In the genomic region with DNA sequence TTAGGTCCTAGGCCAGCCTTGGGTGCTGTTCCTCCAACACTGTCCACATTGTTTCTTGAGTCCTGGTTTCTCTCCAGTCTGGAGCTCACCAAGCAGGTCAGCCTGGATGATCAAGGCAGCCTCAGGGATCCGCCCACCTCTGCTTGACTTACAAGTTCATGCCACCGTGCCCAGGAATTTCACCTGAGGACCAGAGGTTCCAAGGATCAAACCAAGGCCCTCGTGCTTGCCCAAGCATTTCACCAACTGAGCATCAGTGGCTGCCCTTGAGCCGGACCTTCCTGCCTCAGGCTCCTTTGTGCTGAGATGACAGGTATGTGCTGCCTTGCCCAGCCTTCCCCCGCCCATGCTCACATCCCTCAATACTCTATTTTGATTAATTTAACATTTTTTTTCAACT, we compare ENCODE assay signal across 21 mouse cellular contexts. TPM values are rescaled to one million over a fixed set of nuclear protein-coding genes. Genes with fewer than 3 reads are reported as not detected.
DNase-seq lines count a peak whose midpoint lies in the region; ATAC-seq and TF ChIP-seq lines count a peak whose summit lies in the region.
"Had no signal": no experiment of that assay in that cellular context is flagged by ENCODE, and none has a peak within 500 bp of the region (broad histone marks: within the 10 kb centered on the region; RNA-seq: fewer than 3 reads in every experiment).

No protein-coding gene starts in this region.

- H3K9me3 ChIP-seq in kidney, embryonic 16.5 days (ENCODE audit: low read length): no peaks in the 10 kb centered on the region
- no peaks in the 10 kb centered on the region for H3K9me3 ChIP-seq in ES-E14 (ENCODE audit: control insufficient read depth, insufficient read depth, low read depth, low read length)
- H3K9me3 ChIP-seq: embryonic facial prominence, embryonic 13.5 days; hindbrain, embryonic 13.5 days had no signal

- no peaks in the 10 kb centered on the region for H3K36me3 ChIP-seq in kidney, adult 2 months (ENCODE audit: control insufficient read depth, insufficient read depth, low read length)
- H3K36me3 ChIP-seq in kidney, embryonic 16.5 days (ENCODE audit: insufficient read depth, low read length): no peaks in the 10 kb centered on the region
- peaks cover 7% of the 10 kb centered on the region; the same call in 1 of the 2 replicates for H3K36me3 ChIP-seq in ES-E14 (ENCODE audit: control insufficient read depth, insufficient read depth, low read length, poor library complexity, severe bottlenecking)
- H3K36me3 ChIP-seq: heart, embryonic 10.5 days; hindbrain, embryonic 13.5 days had no signal

- peak; percentile 92 for DNase-seq in kidney, adult 2 months
- DNase-seq in ES-E14 (ENCODE audit: low read depth, low spot score): no peak
- peak; percentile 79 to 83 for DNase-seq in kidney, adult 8-10 months
- DNase-seq in kidney, postnatal 25 days: peak; percentile 71 to 87
- no peak for DNase-seq in heart, postnatal 36 days
- DNase-seq: adrenal gland, adult 8-10 months; adrenal gland, postnatal 36 days; cerebellum, adult 8-10 months; cerebellum, postnatal 36 days; gastrocnemius, adult 2 months; gastrocnemius, postnatal 25 days; heart, adult 18-20 months; heart, postnatal 10 days had no signal

- H3K4me3 ChIP-seq in kidney, adult 2 months (ENCODE audit: insufficient read depth, low read depth, low read length): no peak overlapping the region
- no peak overlapping the region for H3K4me3 ChIP-seq in kidney, embryonic 16.5 days (ENCODE audit: low read length)
- no peak overlapping the region for H3K4me3 ChIP-seq in ES-E14 (ENCODE audit: insufficient read depth in 1 of 2, low read depth in 1 of 2, low read length in 2 of 2, poor library complexity in 1 of 2, severe bottlenecking in 1 of 2)
- H3K4me3 ChIP-seq: embryonic facial prominence, embryonic 13.5 days; gastrocnemius, adult 2 months; heart, embryonic 10.5 days; hindbrain, embryonic 13.5 days had no signal

- H3K27me3 ChIP-seq in kidney, adult 2 months (replicated peaks; ENCODE audit: control insufficient read depth, insufficient read depth, low read length): no peaks in the 10 kb centered on the region
- H3K27me3 ChIP-seq in kidney, embryonic 16.5 days (ENCODE audit: insufficient read depth, low read length): no peaks in the 10 kb centered on the region
- H3K27me3 ChIP-seq: CH12.LX; embryonic facial prominence, embryonic 13.5 days; hindbrain, embryonic 13.5 days had no signal

- in situ Hi-C loops in ES-E14 (cut with MboI; ENCODE audit: low sequenced_read_pairs in 2 of 2, unreplicated experiment in 2 of 2): no loop called here

- TF ChIP-seq CTCF in kidney, adult 2 months (conservative IDR thresholded peaks at IDR 0.05; ENCODE audit: insufficient read depth, insufficient read length, low read depth, low read length): no peak

- H3K27ac ChIP-seq in kidney, adult 2 months (ENCODE audit: insufficient read depth, low read depth, low read length): no peak overlapping the region
- no peak overlapping the region for H3K27ac ChIP-seq in kidney, embryonic 16.5 days (ENCODE audit: low read length)
- H3K27ac ChIP-seq in ES-E14 (ENCODE audit: insufficient read depth, low read depth, low read length, poor library complexity, severe bottlenecking): peak overlapping the region; percentile 42
- H3K27ac ChIP-seq: embryonic facial prominence, embryonic 13.5 days; gastrocnemius, adult 2 months; heart, embryonic 10.5 days; hindbrain, embryonic 13.5 days; hindbrain, postnatal 0 days had no signal

- ATAC-seq in kidney, embryonic 16.5 days (ENCODE audit: low FRiP score, low TSS enrichment): no peak
- no peak for ATAC-seq in granulocyte monocyte progenitor cell, adult 5-6 weeks (replicated peaks; ENCODE audit: poor library complexity, severe bottlenecking)
- ATAC-seq: forebrain, embryonic 14.5 days; hindbrain, postnatal 0 days had no signal

- no peak overlapping the region for H3K9ac ChIP-seq in kidney, embryonic 16.5 days (replicated peaks; ENCODE audit: low read length)
- H3K9ac ChIP-seq in ES-E14 (ENCODE audit: insufficient read depth, low read depth, low read length, poor library complexity, severe bottlenecking): no peak overlapping the region
- H3K9ac ChIP-seq: embryonic facial prominence, embryonic 13.5 days; hindbrain, embryonic 13.5 days had no signal

- no peaks in the 10 kb centered on the region for H3K4me1 ChIP-seq in kidney, adult 2 months (ENCODE audit: control insufficient read depth, insufficient read depth, low read length)
- H3K4me1 ChIP-seq in kidney, embryonic 16.5 days (ENCODE audit: insufficient read depth, low read length): no peaks in the 10 kb centered on the region; the same call in 1 of the 2 replicates
- H3K4me1 ChIP-seq in ES-E14 (ENCODE audit: control insufficient read depth in 2 of 2, insufficient read depth in 2 of 2, low read length in 2 of 2, poor library complexity in 1 of 2): peaks cover 9 to 25% of the 10 kb centered on the region in 2 experiments
- H3K4me1 ChIP-seq: embryonic facial prominence, embryonic 13.5 days; hindbrain, embryonic 13.5 days had no signal

- intact Hi-C loops in heart, postnatal 36 days (cut with DNase I): no loop called here

- 61% methylated on average over 5 of the region's 5 CpGs for WGBS in kidney, adult 2 months
- 71% methylated on average over 5 of the region's 5 CpGs for WGBS in kidney, embryonic 16.5 days

- no peak overlapping the region for H3K4me2 ChIP-seq in kidney, embryonic 16.5 days (replicated peaks; ENCODE audit: low read depth, low read length)
- H3K4me2 ChIP-seq: embryonic facial prominence, embryonic 13.5 days; hindbrain, embryonic 13.5 days had no signal

- no peak for TF ChIP-seq POLR2A in kidney, adult 2 months (IDR thresholded peaks at IDR 0.05; ENCODE audit: low read depth, low read length)

TF ChIP-seq in ES-E14, 5 proteins besides CTCF, POLR2A, EP300 and RAD21:
- TF ChIP-seq CHD2 (IDR thresholded peaks at IDR 0.05; ENCODE audit: low read depth, low read length) (no peak), HCFC1 (IDR thresholded peaks at IDR 0.05; ENCODE audit: borderline replicate concordance, insufficient read depth, low read length) (no peak), ZNF384 (IDR thresholded peaks at IDR 0.05; ENCODE audit: low read depth, low read length) (no peak), MAFK (IDR thresholded peaks at IDR 0.05; ENCODE audit: insufficient read depth, low read depth, low read length) (no peak), ZC3H11A (IDR thresholded peaks at IDR 0.05; ENCODE audit: borderline replicate concordance, low read depth, low read length) (no peak)
TF ChIP-seq in ES-E14: peak in this region for 0.

RNA-seq across cellular contexts. Expression of a gene that starts 15.5 kb away (rescaled TPM):
- 276 and 313 TPM in 2 replicates for polyA plus RNA-seq in kidney, adult 2 months (2012; rRNA removed)
- 291 and 296 TPM in 2 replicates for polyA plus RNA-seq in kidney, embryonic 16.5 days (2015; fragmentation: Nextera tagmentation; extraction: Ambion mirVana)
- 106 and 114 TPM in 2 replicates for total RNA-seq in ES-E14 (2012; rRNA removed)
- 100 to 1,000 TPM; 178 to 185 TPM for total RNA-seq in heart, postnatal 36 days (2021)
- 201 and 270 TPM in 2 replicates for total RNA-seq in granulocyte monocyte progenitor cell, adult 5-6 weeks (2014; fragmentation: Nextera tagmentation)
- total RNA-seq in granulocyte monocyte progenitor cell, adult 5-6 weeks (2017): 106 and 127 TPM in 2 replicates

RNA-seq across cellular contexts. Expression of a gene that starts 28.8 kb away (rescaled TPM):
- 28.2 and 33.1 TPM in 2 replicates for polyA plus RNA-seq in kidney, adult 2 months (2012; rRNA removed)
- 4.0 and 4.9 TPM in 2 replicates for polyA plus RNA-seq in kidney, embryonic 16.5 days (2015; fragmentation: Nextera tagmentation; extraction: Ambion mirVana)
- 0.94 and 1.4 TPM in 2 replicates for total RNA-seq in ES-E14 (2012; rRNA removed)
- 10 to 100 TPM in 1 of 2 experiments, 1 to 10 TPM in 1; 9.8 to 11.3 TPM for total RNA-seq in heart, postnatal 36 days (2021)
- total RNA-seq in granulocyte monocyte progenitor cell, adult 5-6 weeks (2014; fragmentation: Nextera tagmentation): 63.2 and 84.0 TPM in 2 replicates
- total RNA-seq in granulocyte monocyte progenitor cell, adult 5-6 weeks (2017): 57.8 and 64.5 TPM in 2 replicates
- total RNA-seq: hindbrain, postnatal 0 days had no signal
- polyA plus RNA-seq: forebrain, embryonic 14.5 days had no signal

RNA-seq across cellular contexts. Expression of a gene that starts 29.7 kb away (rescaled TPM):
- polyA plus RNA-seq in kidney, adult 2 months (2012; rRNA removed): 23.3 and 26.5 TPM in 2 replicates
- polyA plus RNA-seq in kidney, embryonic 16.5 days (2015; fragmentation: Nextera tagmentation; extraction: Ambion mirVana): 87.8 and 88.1 TPM in 2 replicates
- total RNA-seq in ES-E14 (2012; rRNA removed): 15.9 and 18.3 TPM in 2 replicates
- total RNA-seq in heart, postnatal 36 days (2021): 10 to 100 TPM; 11.0 to 11.6 TPM
- 35.5 and 47.4 TPM in 2 replicates for total RNA-seq in granulocyte monocyte progenitor cell, adult 5-6 weeks (2014; fragmentation: Nextera tagmentation)
- 17.5 and 19.4 TPM in 2 replicates for total RNA-seq in granulocyte monocyte progenitor cell, adult 5-6 weeks (2017)

RNA-seq across cellular contexts. Expression of a gene that starts 49.2 kb away (rescaled TPM):
- 44.0 and 46.9 TPM in 2 replicates for polyA plus RNA-seq in kidney, adult 2 months (2012; rRNA removed)
- polyA plus RNA-seq in kidney, embryonic 16.5 days (2015; fragmentation: Nextera tagmentation; extraction: Ambion mirVana): 59.7 and 64.4 TPM in 2 replicates
- 155 and 201 TPM in 2 replicates for total RNA-seq in ES-E14 (2012; rRNA removed)
- total RNA-seq in heart, postnatal 36 days (2021): 10 to 100 TPM; 36.9 to 45.6 TPM
- total RNA-seq in granulocyte monocyte progenitor cell, adult 5-6 weeks (2014; fragmentation: Nextera tagmentation): 122 and 139 TPM in 2 replicates
- total RNA-seq in granulocyte monocyte progenitor cell, adult 5-6 weeks (2017): 158 and 177 TPM in 2 replicates

RNA-seq across cellular contexts. Expression of a gene that starts 50.2 kb away (rescaled TPM):
- 99.7 and 105 TPM in 2 replicates for polyA plus RNA-seq in kidney, adult 2 months (2012; rRNA removed)
- polyA plus RNA-seq in kidney, embryonic 16.5 days (2015; fragmentation: Nextera tagmentation; extraction: Ambion mirVana): 90.5 and 97.7 TPM in 2 replicates
- total RNA-seq in ES-E14 (2012; rRNA removed): 41.2 and 46.0 TPM in 2 replicates
- 10 to 100 TPM; 58.2 to 67.8 TPM for total RNA-seq in heart, postnatal 36 days (2021)
- 99.5 and 121 TPM in 2 replicates for total RNA-seq in granulocyte monocyte progenitor cell, adult 5-6 weeks (2014; fragmentation: Nextera tagmentation)
- total RNA-seq in granulocyte monocyte progenitor cell, adult 5-6 weeks (2017): 49.7 and 80.0 TPM in 2 replicates

Comparison
In these comparisons a context has a peak if more than half of its experiments do, and no peak if none do; other contexts are left out.
1. DNase-seq: peak in kidney, adult 2 months (single experiment), kidney, adult 8-10 months (2 of 2) and kidney, postnatal 25 days (2 of 2); none in ES-E14 (single experiment) and heart, postnatal 36 days (0 of 2).
2. RNA of a gene that starts 28.8 kb away (total RNA-seq): 57.8 to 84.0 TPM in granulocyte monocyte progenitor cell, adult 5-6 weeks; 9.8 to 11.3 TPM in heart, postnatal 36 days and 0.94 to 1.4 TPM in ES-E14; every median in the first group is over 4 times any median in the second.